Mouse (Mus musculus) testis, adult 2 months (tissue): ENCODE results near the gene Zfp706. TPM values are rescaled to one million over a fixed set of nuclear protein-coding genes. Genes with fewer than 3 reads are reported as not detected.

Experiments used
- H3K27ac ChIP-seq: fragments of 200-500 bp; 2 replicates; pipeline ENCODE4 v1.5.1; 2012; ENCODE audit warnings: low read depth, low read length; ENCODE audit not compliant: control insufficient read depth, insufficient read depth
- H3K27me3 ChIP-seq: fragments of 200-500 bp; 2 replicates; pipeline ENCODE4 v1.6.1; 2012; ENCODE audit warnings: mild to moderate bottlenecking, low read length, moderate library complexity; ENCODE audit not compliant: control insufficient read depth, insufficient read depth
- H3K36me3 ChIP-seq: fragments of 200-500 bp; 2 replicates; pipeline ENCODE4 v1.6.1; 2012; ENCODE audit warnings: mild to moderate bottlenecking, low read length; ENCODE audit not compliant: control insufficient read depth, insufficient read depth
- H3K4me1 ChIP-seq: fragments of 200-500 bp; 2 replicates; pipeline ENCODE4 v1.6.1; 2012; ENCODE audit warnings: low read length; ENCODE audit not compliant: control insufficient read depth, insufficient read depth
- H3K4me3 ChIP-seq: fragments of 200-500 bp; 2 replicates; pipeline ENCODE4 v1.5.1; 2012; ENCODE audit warnings: low read depth, mild to moderate bottlenecking, low read length, moderate library complexity, mixed read lengths; ENCODE audit not compliant: control insufficient read depth
- CTCF ChIP-seq: fragments of 200-500 bp; IDR thresholded peaks from 2 replicates; pipeline ENCODE4 v1.5.1; 2012; ENCODE audit warnings: low read depth, mild to moderate bottlenecking, inconsistent platforms, low read length, moderate library complexity; ENCODE audit not compliant: control insufficient read depth, insufficient read depth, insufficient replicate concordance
- POLR2A ChIP-seq: fragments of 200-500 bp; IDR thresholded peaks from 2 replicates; pipeline ENCODE4 v1.6.1; 2012; ENCODE audit warnings: low read depth, mild to moderate bottlenecking, inconsistent platforms, low read length, moderate library complexity; ENCODE audit not compliant: control insufficient read depth
- polyA plus RNA-seq: library from polyadenylated mRNA; depleted of rRNA; stranded (reverse); fragments of >200 nt; gene quantifications from 2 replicates; pipeline ENCODE4 v1.2.3, GENCODE M21; 2012

Gene Zfp706
- polyA plus RNA-seq, 1 experiment, result 74.4 TPM

GRCm38 (mm10) chr15:37041214-37041613 is 33.6 kb upstream of the Zfp706 start:
- H3K4me3 ChIP-seq, result no peak overlapping the region
- H3K27ac ChIP-seq, result no peak overlapping the region
- no peaks in the 10 kb centered on the region for H3K27me3 ChIP-seq
- H3K36me3 ChIP-seq, result no peaks in the 10 kb centered on the region
- H3K4me1 ChIP-seq, result no peaks in the 10 kb centered on the region
- TF ChIP-seq CTCF (no peak), POLR2A (no peak)

GRCm38 (mm10) chr15:37038666-37039065 is 31.1 kb upstream of the Zfp706 start:
- TF ChIP-seq POLR2A, result no peak
- TF ChIP-seq CTCF, result no peak
- H3K4me1 ChIP-seq, result no peaks in the 10 kb centered on the region
- H3K27me3 ChIP-seq, result no peaks in the 10 kb centered on the region
- no peaks in the 10 kb centered on the region for H3K36me3 ChIP-seq
- no peak overlapping the region for H3K27ac ChIP-seq
- H3K4me3 ChIP-seq, result no peak overlapping the region

GRCm38 (mm10) chr15:37037704-37038103 is 30.1 kb upstream of the Zfp706 start:
- TF ChIP-seq POLR2A, result no peak
- TF ChIP-seq CTCF, result no peak
- Histone ChIP-seq H3K36me3 (no peaks in the 10 kb centered on the region), H3K4me1 (no peaks in the 10 kb centered on the region), H3K27ac (no peak overlapping the region), H3K4me3 (no peak overlapping the region), H3K27me3 (no peaks in the 10 kb centered on the region)

- Histone ChIP-seq H3K4me3 (no peak overlapping the region), H3K27me3 (no peaks in the 10 kb centered on the region), H3K4me1 (no peaks in the 10 kb centered on the region; the same call in 1 of the 2 replicates), H3K36me3 (no peaks in the 10 kb centered on the region), H3K27ac (no peak overlapping the region)
- TF ChIP-seq CTCF (no peak), POLR2A (no peak)
These were observed 29.0 kb upstream of the Zfp706 start for GRCm38 (mm10) chr15:37036481-37037156.

- TF ChIP-seq POLR2A (no peak), CTCF (no peak)
- no peak overlapping the region for H3K4me3 ChIP-seq
- H3K36me3 ChIP-seq, result no peaks in the 10 kb centered on the region
- no peaks in the 10 kb centered on the region for H3K27me3 ChIP-seq
- no peaks in the 10 kb centered on the region; the same call in 1 of the 2 replicates for H3K4me1 ChIP-seq
- no peak overlapping the region for H3K27ac ChIP-seq
These were observed 26.6 kb upstream of the Zfp706 start for GRCm38 (mm10) chr15:37034155-37034554.

- TF ChIP-seq CTCF, result no peak
- no peak for TF ChIP-seq POLR2A
- Histone ChIP-seq H3K27me3 (no peaks in the 10 kb centered on the region), H3K4me3 (no peak overlapping the region), H3K36me3 (no peaks in the 10 kb centered on the region), H3K27ac (no peak overlapping the region), H3K4me1 (no peaks in the 10 kb centered on the region; the same call in 1 of the 2 replicates)
These were observed 25.9 kb upstream of the Zfp706 start for GRCm38 (mm10) chr15:37033431-37033830.

- Histone ChIP-seq H3K27ac (no peak overlapping the region), H3K36me3 (no peaks in the 10 kb centered on the region), H3K4me3 (no peak overlapping the region), H3K4me1 (no peaks in the 10 kb centered on the region; the same call in 1 of the 2 replicates), H3K27me3 (no peaks in the 10 kb centered on the region)
- TF ChIP-seq CTCF (no peak), POLR2A (no peak)
These were observed 24.0 kb upstream of the Zfp706 start for GRCm38 (mm10) chr15:37031334-37032150.
